Mouse (Mus musculus) adrenal gland, postnatal 10 days (tissue): ENCODE results near the gene Myo10. TPM values are rescaled to one million over a fixed set of nuclear protein-coding genes. Genes with fewer than 3 reads are reported as not detected.

Source experiments
- DNase-seq: peaks from one replicate; pipeline ENCODE4 v3.0.0; 2021; ENCODE audit warnings: mixed read lengths
- total RNA-seq, 2 experiments: library from RNA; stranded (reverse); gene quantifications; 2 replicates each; pipeline ENCODE4 v1.2.3; 2021

Gene Myo10
- total RNA-seq, 2 experiments from 2014 or later: 80.4 to 82.5 TPM

GRCm38 (mm10) chr15:25762306-25762705 lies 140.0 kb downstream of the Myo10 start:
- DNase-seq: no peak

DNA sequence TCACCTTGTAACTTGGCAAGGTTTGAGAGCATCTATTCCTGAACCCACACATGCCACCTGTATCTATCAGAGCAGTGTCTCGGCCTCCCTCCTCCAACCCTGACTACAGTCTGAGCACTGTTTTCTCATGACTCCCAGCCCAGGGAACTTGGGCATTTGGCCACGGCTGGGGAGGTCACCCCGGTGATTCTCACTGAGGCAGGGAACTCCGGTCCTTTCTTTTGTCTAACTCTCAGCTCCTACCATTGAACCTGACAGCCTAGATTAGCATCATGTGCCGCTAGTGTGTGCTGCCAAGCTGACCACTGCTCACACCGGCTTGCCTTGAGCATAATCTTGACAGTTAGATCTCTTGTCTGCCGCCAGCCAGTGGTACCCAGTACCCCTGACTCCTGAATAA lies 140.8 kb downstream of the Myo10 start:
- DNase-seq: no peak

GRCm38 (mm10) chr15:25764653-25765352 lies 142.5 kb downstream of the Myo10 start:
- no peak for DNase-seq

GRCm38 (mm10) chr15:25767777-25768176 lies 145.5 kb downstream of the Myo10 start:
- no peak for DNase-seq

- DNase-seq: no peak
These were observed 147.4 kb downstream of the Myo10 start for GRCm38 (mm10) chr15:25769524-25770255.

DNA sequence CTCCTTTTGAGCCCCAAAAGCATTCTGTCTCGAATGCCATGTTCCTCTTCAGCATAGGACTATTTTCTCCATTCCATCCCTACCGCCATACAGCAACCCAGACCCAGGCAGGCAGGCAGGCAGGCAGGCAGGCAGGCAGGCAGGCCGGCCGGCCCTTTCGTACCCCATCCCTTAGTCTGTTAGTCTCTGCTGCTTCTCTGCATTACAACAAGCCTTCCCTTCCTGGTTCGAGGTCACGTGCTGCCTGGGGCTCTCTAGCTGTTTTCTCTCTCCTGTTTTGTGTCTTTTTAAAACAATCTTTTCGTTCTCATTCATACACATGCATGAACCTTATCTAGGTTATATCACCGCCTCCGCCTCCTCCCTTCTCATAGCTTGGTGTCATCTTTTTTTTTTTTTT lies 149.5 kb downstream of the Myo10 start:
- DNase-seq: no peak

GRCm38 (mm10) chr15:25773711-25774513 lies 151.6 kb downstream of the Myo10 start:
- DNase-seq: peak; percentile 72

DNA sequence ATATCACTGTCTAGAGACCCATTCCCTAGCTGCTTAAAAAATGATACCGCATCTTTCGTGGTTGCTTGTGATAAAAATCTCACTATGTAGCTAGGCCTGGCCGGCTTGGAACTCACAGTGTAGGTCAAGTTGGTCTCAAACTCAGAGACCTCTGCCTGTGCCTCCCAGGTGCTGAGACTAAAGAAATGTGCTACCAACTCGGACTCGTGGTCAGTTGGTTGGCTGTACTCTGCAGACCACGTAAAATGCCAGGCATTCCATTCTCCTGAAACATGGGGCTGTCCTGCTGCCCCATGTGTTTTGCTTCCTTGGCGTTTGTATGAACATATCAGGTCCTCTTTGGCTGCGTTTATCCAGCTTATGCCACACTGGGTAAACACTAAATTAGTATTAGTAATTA lies 156.6 kb downstream of the Myo10 start:
- no peak for DNase-seq

DNA sequence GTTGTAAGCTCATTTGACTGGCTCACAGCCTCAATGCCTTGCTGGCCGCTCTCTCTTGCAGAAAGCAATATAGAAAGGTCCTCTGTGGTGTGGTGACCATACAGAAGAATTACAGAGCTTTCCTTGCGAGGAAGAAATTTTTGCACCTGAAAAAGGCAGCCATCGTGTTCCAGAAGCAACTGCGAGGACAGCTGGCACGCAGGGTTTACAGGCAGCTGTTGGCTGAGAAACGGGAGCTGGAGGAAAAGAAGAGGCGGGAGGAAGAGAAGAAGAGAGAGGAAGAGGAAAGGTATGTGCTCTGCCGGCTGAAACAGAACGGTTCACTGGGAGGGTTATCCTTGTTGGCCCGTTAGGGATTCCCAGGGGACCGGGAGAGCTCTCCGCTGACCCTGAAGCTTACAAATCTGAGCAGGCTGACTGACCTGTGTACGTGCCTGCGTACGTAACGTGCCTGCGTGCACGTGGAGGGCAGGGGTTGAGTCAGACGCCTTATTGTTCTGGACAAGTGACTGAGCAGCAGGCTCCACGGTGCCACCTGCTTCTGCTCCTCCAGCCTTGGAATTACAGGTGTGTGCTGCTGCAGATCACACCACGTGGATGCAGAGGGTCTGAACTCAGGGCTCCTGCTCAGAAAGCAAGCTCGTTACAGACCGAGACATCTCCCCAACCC lies 157.3 kb downstream of the Myo10 start:
- no peak for DNase-seq

- DNase-seq: no peak
These were observed 158.7 kb downstream of the Myo10 start for GRCm38 (mm10) chr15:25781053-25781452.

DNA sequence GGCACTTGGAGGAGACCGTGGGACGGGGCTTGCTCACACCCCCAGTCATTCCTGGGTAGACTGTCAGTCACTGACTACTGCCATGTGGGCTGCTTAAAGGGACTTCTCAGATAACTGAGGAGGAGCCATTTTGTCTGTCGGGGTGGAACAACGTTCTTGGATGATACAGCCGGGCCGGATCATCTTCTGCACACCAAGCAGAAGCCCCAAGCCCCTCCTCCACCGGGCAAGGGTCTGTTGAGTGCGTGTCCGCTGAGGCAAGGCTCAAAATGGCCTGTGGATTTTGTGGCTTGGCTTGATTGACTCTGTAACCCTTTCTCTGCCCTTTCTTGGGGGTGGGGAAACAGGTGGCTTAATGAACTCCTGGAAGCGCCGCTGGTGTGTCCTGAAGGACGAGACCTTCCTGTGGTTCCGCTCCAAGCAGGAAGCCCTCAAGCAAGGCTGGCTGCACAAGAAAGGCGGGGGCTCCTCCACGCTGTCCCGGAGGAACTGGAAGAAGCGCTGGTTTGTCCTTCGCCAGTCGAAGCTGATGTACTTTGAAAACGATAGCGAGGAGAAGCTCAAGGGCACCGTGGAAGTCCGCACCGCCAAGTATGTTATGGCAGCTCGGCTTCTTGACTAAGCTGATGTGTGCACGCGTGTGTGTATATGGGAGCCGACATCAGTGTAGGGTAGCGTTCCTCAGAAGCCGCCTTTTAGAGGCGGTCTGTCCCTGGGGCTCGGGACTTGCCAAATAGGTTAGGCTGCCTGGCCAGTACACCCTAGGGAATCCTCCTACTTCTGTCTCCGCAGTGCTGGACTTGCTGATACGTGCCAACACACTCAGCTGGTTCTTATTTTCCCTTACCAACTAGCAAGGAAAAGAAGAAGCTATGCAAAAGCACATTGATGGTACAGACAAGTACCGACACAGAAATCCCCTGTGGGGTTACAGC lies 163.4 kb downstream of the Myo10 start:
- DNase-seq: peak; percentile 62

- no peak for DNase-seq
These were observed 165.1 kb downstream of the Myo10 start for GRCm38 (mm10) chr15:25787406-25787805.

GRCm38 (mm10) chr15:25787965-25788364 lies 165.6 kb downstream of the Myo10 start:
- no peak for DNase-seq

- no peak for DNase-seq
These were observed 166.2 kb downstream of the Myo10 start for GRCm38 (mm10) chr15:25788565-25788964.

DNA sequence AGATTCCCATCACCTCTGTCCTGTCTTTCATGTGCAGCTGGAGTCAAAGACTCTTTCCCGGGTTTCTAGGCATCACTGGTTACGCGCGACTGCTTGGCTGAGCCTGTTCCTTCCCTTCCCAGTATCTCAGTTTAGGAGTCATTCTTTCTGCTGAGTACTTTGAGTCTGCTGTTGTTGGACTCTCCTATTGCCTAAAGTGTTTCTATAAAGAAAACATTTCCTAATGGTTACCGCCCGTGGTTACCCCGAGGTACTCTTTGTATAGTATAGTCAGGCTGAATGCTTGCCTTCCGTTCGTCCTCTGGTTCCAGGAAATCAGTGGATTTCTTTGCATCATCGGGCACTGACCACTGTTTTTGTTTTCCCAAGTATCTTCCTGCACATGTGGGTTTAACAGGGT lies 166.9 kb downstream of the Myo10 start:
- no peak for DNase-seq

GRCm38 (mm10) chr15:25791660-25792353 lies 169.5 kb downstream of the Myo10 start:
- DNase-seq: no peak

- DNase-seq: no peak
These were observed 171.8 kb downstream of the Myo10 start for GRCm38 (mm10) chr15:25794123-25794522.

DNA sequence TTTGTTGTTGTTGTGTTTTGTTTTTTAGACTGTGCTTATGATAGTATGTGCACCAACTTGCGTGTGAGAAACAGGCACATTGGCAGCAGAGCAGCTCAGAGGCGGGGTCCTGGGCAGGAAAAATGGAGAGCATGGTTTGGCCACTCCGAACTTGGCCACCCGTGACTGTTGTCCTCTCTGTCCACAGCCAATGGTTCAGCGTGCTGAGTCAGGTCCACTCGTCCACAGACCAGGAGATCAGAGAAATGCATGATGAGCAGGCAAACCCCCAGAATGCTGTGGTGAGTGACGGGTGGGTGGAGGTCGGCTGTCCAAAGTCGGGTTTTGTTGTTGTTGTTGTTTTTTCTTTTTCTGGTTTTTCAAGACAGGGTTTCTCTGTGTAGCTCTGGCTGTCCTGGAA lies 173.2 kb downstream of the Myo10 start:
- no peak for DNase-seq

DNA sequence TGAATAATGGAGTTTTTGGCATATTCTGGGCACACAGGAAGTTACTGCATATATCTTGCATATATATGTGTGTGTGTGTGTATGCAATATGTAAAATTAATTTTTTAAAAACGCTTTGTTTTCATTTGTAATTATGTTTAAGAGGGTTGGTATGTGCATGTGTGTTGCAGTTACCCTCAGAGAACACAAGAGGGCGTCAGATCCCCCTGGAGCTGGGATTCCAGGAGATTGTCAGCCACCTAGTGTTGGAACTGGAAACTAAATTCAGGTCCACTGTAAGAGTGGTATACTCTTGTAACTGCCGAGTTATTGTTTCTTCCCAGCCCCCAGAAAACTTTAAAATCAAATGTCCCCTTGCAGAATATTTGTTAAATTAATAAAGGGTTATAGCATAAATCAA lies 174.0 kb downstream of the Myo10 start:
- DNase-seq: peak; percentile 51

GRCm38 (mm10) chr15:25797179-25797578 lies 174.9 kb downstream of the Myo10 start:
- no peak for DNase-seq

GRCm38 (mm10) chr15:25797888-25798287 lies 175.6 kb downstream of the Myo10 start:
- no peak for DNase-seq
